Mouse (Mus musculus) lung, postnatal 0 days (tissue): ENCODE data around the gene Ulk1. TPM values are rescaled to one million over a fixed set of nuclear protein-coding genes. Genes with fewer than 3 reads are reported as not detected.
"Not testable (repeated sequence)": the region's sequence is repeated elsewhere in the genome, so short reads cannot be mapped to it uniquely, and the experiment has no call there.

ENCODE experiments used
- ATAC-seq: fragments of 200-750 bp; cut with Nextera tagmentation; 2 replicates; pipeline ENCODE4 v1.8.0; 2017; ENCODE audit warnings: moderate library complexity
- DNase-seq: peaks from one replicate; pipeline ENCODE4 v3.0.0-alpha.2; 2016; ENCODE audit warnings: low spot score
- H3K27ac ChIP-seq: fragments of 300-500 bp; sonication (generic); 2 replicates; pipeline ENCODE4 v1.5.1; 2014; ENCODE audit warnings: antibody characterized with exemption, mild to moderate bottlenecking, low read length, mixed read lengths
- H3K27me3 ChIP-seq: fragments of 300-500 bp; sonication (generic); replicated peaks from 2 replicates; pipeline ENCODE4 v1.6.1; 2014; ENCODE audit warnings: low read length, mixed read lengths; ENCODE audit not compliant: insufficient read depth
- H3K36me3 ChIP-seq: fragments of 300-500 bp; sonication (generic); 2 replicates; pipeline ENCODE4 v1.6.1; 2014; ENCODE audit warnings: low read length, mixed read lengths; ENCODE audit not compliant: insufficient read depth
- H3K4me1 ChIP-seq: fragments of 300-500 bp; sonication (generic); 2 replicates; pipeline ENCODE4 v1.6.1; 2014; ENCODE audit warnings: antibody characterized with exemption, low read depth, low read length, mixed read lengths; ENCODE audit not compliant: insufficient read depth
- H3K4me2 ChIP-seq: fragments of 300-500 bp; sonication (generic); replicated peaks from 2 replicates; pipeline ENCODE4 v1.6.1; 2014; ENCODE audit warnings: low read depth, mild to moderate bottlenecking, low read length, moderate library complexity, mixed read lengths
- H3K4me3 ChIP-seq: fragments of 300-500 bp; sonication (generic); 2 replicates; pipeline ENCODE4 v1.5.1; 2014; ENCODE audit warnings: low read depth, low read length
- H3K9ac ChIP-seq: fragments of 300-500 bp; sonication (generic); replicated peaks from 2 replicates; pipeline ENCODE4 v1.6.1; 2014; ENCODE audit warnings: low read depth, mild to moderate bottlenecking
- H3K9me3 ChIP-seq: fragments of 300-500 bp; sonication (generic); 2 replicates; pipeline ENCODE4 v1.6.1; 2016; ENCODE audit warnings: low read length, mixed read lengths
- CTCF ChIP-seq: IDR thresholded peaks from 2 replicates; pipeline ENCODE4 v1.5.1; 2016; ENCODE audit warnings: antibody characterized with exemption, mild to moderate bottlenecking
- EP300 ChIP-seq: IDR thresholded peaks from 2 replicates; pipeline ENCODE4 v1.6.1; 2016; ENCODE audit warnings: antibody characterized with exemption, mild to moderate bottlenecking, control low read depth
- WGBS: fragments of 180-500 bp; shearing (Covaris S2); extraction: QIAGEN DNeasy Blood & Tissue Kit; methylation state at CpG from one replicate; pipeline ENCODE4 v1.1.7; 2014; 5-methylcytosine and 5-hydroxymethylcytosine counted together
- polyA plus RNA-seq: library from polyadenylated mRNA; unstranded; fragments of >200 nt; fragmentation: Nextera tagmentation; extraction: Ambion mirVana; gene quantifications from 2 replicates; pipeline ENCODE4 v1.2.1, GENCODE M21; 2015

The Ulk1 gene
- polyA plus RNA-seq, 1 experiment from 2014 or later = 11.8 TPM

GRCm38 (mm10) chr5:110779998-110780760 lies 29.7 kb downstream of the Ulk1 start, which contains the start of gene Pus1:
TSS of gene Pus1 (minus strand) at chr5:110780659.
- Histone ChIP-seq H3K9me3 (no peaks in the 10 kb centered on the region), H3K4me1 (no peaks in the 10 kb centered on the region), H3K4me2 (peak within 1 kb of the TSS; percentile 97), H3K27me3 (no peaks in the 10 kb centered on the region), H3K9ac (peak within 1 kb of the TSS; percentile 63), H3K27ac (peak within 1 kb of the TSS; percentile 43; the same call in 1 of the 2 replicates), H3K36me3 (no peaks in the 10 kb centered on the region), H3K4me3 (peak within 1 kb of the TSS; percentile 71)
- WGBS = under 1% methylated on average over 57 of the region's 57 CpGs
- peak; percentile 95 for DNase-seq
- TF ChIP-seq CTCF (no peak), EP300 (no peak)
- peak; percentile 97 for ATAC-seq

GRCm38 (mm10) chr5:110779276-110779997 lies 30.5 kb downstream of the Ulk1 start:
- Histone ChIP-seq H3K9me3 (no peaks in the 10 kb centered on the region), H3K27ac (0 out of 2 replicates have a peak overlapping the region, but pooled peaks have one; percentile 43), H3K27me3 (no peaks in the 10 kb centered on the region), H3K4me3 (peak overlapping the region; percentile 71), H3K36me3 (no peaks in the 10 kb centered on the region; the same call in 1 of the 2 replicates), H3K9ac (peak overlapping the region; percentile 63), H3K4me1 (no peaks in the 10 kb centered on the region), H3K4me2 (peak overlapping the region; percentile 97)
- ATAC-seq (no peak), DNase-seq (no peak)
- no peak for TF ChIP-seq EP300
- TF ChIP-seq CTCF = no peak
- WGBS = 12% methylated on average over 15 of the region's 15 CpGs

- no peak overlapping the region for H3K4me2 ChIP-seq
- ATAC-seq (no peak), DNase-seq (no peak)
- H3K9me3 ChIP-seq = no peaks in the 10 kb centered on the region
- H3K4me1 ChIP-seq = no peaks in the 10 kb centered on the region
- H3K36me3 ChIP-seq = peaks cover 6% of the 10 kb centered on the region; the same call in 1 of the 2 replicates
- H3K27ac ChIP-seq = no peak overlapping the region
- H3K27me3 ChIP-seq = no peaks in the 10 kb centered on the region
- 86% methylated on average over 12 of the region's 12 CpGs for WGBS
- no peak overlapping the region for H3K9ac ChIP-seq
- TF ChIP-seq EP300 (no peak), CTCF (no peak)
- H3K4me3 ChIP-seq = no peak overlapping the region
Observed at GRCm38 (mm10) chr5:110778263-110778662, 31.6 kb downstream of the Ulk1 start.

DNA sequence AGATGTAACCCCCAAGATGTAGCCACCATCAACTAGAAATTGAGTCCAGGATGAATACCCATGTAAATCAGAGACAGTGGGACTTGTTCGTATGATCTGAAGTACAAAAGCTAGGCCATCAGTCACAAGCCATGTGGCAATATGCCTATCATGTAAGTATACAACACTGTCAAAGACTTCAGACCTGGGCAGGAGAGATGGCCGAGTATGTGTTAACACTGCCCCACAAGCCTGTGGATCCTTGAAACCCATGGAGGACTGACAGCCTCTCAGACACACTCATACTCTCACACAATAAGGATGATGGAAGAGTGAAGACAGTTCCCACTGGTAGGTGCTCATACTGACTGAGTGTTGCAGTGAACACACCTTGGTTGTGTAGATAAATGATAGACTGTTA lies 33.8 kb downstream of the Ulk1 start:
- no peak overlapping the region for H3K27ac ChIP-seq
- H3K27me3 ChIP-seq = no peaks in the 10 kb centered on the region
- DNase-seq (no peak), ATAC-seq (no peak)
- no peak overlapping the region for H3K4me3 ChIP-seq
- H3K9me3 ChIP-seq = no peaks in the 10 kb centered on the region
- no peaks in the 10 kb centered on the region for H3K4me1 ChIP-seq
- no peak overlapping the region for H3K9ac ChIP-seq
- no peak for TF ChIP-seq EP300
- no peak for TF ChIP-seq CTCF
- H3K4me2 ChIP-seq = no peak overlapping the region
- H3K36me3 ChIP-seq = peaks cover 6% of the 10 kb centered on the region; the same call in 1 of the 2 replicates
- WGBS = 88% methylated on average over 2 of the region's 2 CpGs

GRCm38 (mm10) chr5:110774511-110774910 lies 35.4 kb downstream of the Ulk1 start:
- H3K9ac ChIP-seq = no peak overlapping the region
- H3K4me3 ChIP-seq = no peak overlapping the region
- H3K4me2 ChIP-seq = no peak overlapping the region
- no peaks in the 10 kb centered on the region for H3K27me3 ChIP-seq
- 95% methylated on average over 11 of the region's 11 CpGs for WGBS
- ATAC-seq = no peak
- no peak for TF ChIP-seq CTCF
- TF ChIP-seq EP300 = no peak
- no peaks in the 10 kb centered on the region; the same call in 1 of the 2 replicates for H3K4me1 ChIP-seq
- peaks cover 6% of the 10 kb centered on the region; the same call in 1 of the 2 replicates for H3K36me3 ChIP-seq
- no peak for DNase-seq
- H3K27ac ChIP-seq = no peak overlapping the region
- H3K9me3 ChIP-seq = no peaks in the 10 kb centered on the region

GRCm38 (mm10) chr5:110772945-110773344 lies 37.0 kb downstream of the Ulk1 start:
- not testable (repeated sequence) for H3K27me3 ChIP-seq, H3K4me3 ChIP-seq, DNase-seq, H3K36me3 ChIP-seq, H3K4me1 ChIP-seq, ATAC-seq, H3K27ac ChIP-seq, H3K9me3 ChIP-seq, H3K9ac ChIP-seq, H3K4me2 ChIP-seq
- WGBS = 96% methylated on average over 10 of the region's 10 CpGs
